Mouse (Mus musculus) yolk sac, embryonic 10.5 days (tissue): ENCODE measurements at regions not wholly inside any gene's neighbourhood (a gene's known extent, or its start where the extent isn't known, plus 50 kb on each side); places are given as distances from the start of the nearest gene placed in this dataset.
A peak's percentile ranks its signal among the peaks of the same experiment; 100 is the strongest.

Experiments used
- DNase-seq: peaks from one replicate; pipeline ENCODE4 v3.0.0-alpha.2; 2017; ENCODE audit warnings: low spot score

DNA sequence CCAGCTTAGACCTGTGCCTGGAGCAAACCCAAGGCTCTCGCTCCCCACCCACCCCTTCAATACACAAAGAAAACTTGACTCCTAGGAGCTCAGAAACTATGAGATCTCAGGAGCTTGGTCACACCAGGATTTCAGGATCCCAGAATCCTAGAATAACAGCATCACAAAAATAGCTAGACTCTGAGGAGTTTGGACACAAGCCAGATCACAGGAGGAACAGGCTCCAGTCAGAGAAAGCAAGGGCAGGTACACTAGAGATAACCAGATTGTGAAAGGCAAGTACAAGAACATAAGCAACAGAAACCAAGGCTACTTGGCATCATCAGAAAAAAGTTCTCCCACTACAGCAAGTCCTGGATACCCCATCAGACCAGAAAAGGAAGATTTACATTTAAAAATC is 221.5 kb downstream of the Epha7 start:
- DNase-seq, result no peak

DNA sequence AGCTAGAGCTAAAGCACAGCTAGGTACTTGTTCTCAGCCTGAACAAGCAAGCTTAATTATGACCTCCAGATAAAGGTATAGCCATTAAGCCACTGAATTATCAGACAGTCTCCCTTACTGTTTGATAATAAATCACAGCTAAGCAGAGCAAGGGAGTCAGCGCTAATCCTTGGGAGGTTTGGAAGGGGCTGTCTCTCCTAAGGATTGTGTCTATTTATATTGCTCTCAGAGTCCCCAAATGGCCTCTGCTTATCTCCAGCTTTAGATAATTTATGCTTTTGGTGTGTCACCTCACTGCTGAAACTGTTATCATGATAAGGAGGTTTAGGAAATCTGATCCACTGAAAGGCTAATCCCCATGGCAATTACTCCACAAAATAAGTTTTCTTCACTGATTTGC is 227.1 kb downstream of the Epha7 start:
- no peak for DNase-seq

DNA sequence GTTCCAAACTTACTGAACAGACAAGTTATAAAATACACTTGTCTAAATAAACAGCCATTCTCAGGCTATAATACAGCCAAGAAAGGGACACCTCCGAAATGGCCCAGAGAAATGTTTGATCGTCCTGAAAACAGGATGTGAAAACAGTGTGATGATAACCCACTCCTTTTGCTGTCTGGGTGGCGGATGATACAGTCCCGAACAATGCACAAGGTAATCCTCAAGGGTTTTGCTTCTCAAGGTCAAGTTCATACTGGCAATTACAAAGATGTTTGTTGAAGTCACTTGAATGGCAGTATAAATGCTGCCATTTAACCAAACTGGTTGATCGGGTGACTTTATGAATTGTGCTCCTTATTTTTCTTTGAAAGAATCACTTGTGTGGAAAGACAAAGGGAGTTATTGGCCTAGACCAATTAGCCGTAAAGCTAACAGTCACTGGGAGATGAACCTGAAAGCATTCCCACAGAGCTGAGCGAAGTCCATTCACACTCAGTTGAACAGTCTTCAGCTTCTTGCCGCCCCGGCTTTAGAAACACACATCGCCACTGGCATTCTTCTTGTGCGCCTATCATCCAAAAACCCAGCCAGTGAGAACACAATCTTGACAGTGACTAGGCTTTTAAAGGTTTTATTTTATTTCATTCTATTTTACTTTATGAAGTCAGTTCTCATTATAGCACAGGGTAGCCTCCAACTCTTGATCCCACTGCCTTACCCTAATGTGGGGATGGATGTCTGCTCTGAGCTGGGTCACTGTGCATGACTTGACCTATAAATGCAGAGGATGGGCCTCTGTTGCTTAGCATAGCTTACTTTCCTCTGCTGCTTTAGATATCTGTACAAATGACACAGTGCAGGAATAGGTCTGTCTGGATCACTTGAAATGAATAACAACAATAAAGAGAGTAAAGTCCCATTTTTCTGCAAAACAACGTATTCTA is 256.0 kb downstream of the Epha7 start:
- DNase-seq, result no peak

DNA sequence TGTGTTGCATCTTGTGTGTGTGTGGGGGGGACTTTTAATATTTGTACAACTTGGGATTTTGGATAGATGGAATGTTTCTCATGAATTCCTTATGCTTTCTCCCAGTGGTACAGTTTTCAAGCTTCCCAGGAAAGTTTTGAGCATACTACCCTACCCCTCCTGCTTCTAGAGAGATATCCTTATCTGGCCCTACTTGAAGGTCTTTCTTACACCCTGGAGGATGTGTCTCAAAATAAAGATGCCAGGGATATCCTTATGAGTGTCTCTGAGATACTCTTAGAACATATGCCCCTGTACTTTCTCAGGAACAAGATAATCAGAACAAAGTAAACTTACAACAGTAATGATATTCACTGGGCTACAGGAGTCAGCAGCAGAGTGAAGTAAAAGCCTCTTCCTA is 261.3 kb downstream of the Epha7 start:
- DNase-seq, result no peak

DNA sequence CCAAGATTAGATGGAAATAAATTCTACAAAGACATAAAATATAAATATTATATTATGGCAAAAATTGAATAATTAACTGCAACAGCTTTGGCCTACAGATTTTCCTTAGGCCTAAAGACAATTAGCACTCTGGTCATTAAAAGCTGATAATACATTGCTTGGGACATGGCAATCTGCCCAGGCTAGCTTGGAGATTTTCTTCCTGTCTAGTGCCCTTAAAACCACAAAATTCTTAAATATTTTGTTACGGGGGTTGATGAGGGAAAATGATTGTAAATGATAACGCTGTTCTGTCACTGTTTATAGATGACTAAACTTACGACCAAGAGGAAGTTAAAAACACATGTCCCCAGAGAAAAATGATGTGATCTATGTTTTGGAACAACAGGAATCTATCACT is 261.9 kb downstream of the Epha7 start:
- DNase-seq, result no peak

DNA sequence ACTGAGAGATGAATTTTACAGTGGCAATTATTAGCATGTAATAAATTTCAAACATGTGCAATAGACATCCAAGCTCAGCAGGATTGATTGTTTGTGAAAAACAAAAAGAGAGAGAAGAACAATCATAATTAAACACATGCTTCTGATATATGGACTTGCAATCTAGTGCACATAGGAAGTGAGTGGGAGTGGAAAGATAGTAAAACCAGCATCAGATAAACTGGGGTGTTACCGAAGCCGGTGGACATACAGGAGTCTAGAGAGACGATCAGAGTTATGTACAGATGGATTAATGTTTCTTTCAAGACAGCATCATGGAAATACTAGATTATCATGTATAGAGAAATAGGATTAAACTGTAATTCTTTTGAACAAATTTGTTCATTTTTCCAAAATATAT is 263.8 kb downstream of the Epha7 start:
- no peak for DNase-seq

DNA sequence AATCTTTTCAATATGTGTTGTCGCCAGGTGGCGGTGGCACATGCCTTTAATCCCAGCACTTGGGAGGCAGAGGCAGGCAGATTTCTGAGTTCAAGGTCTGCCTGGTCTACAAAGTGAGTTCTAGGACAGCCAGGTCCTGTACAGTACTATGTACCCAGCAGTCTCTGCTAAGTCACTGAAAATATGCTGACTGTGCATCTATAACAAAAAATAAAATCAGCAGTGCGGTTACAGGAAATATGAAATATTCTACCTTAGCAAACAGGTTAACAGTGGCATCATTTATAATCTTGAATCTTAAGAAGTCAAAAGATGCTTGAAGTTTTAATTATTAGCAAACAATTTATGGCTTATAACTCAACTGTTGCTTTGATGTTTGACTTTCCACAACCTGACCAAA is 265.5 kb downstream of the Epha7 start:
- no peak for DNase-seq

DNA sequence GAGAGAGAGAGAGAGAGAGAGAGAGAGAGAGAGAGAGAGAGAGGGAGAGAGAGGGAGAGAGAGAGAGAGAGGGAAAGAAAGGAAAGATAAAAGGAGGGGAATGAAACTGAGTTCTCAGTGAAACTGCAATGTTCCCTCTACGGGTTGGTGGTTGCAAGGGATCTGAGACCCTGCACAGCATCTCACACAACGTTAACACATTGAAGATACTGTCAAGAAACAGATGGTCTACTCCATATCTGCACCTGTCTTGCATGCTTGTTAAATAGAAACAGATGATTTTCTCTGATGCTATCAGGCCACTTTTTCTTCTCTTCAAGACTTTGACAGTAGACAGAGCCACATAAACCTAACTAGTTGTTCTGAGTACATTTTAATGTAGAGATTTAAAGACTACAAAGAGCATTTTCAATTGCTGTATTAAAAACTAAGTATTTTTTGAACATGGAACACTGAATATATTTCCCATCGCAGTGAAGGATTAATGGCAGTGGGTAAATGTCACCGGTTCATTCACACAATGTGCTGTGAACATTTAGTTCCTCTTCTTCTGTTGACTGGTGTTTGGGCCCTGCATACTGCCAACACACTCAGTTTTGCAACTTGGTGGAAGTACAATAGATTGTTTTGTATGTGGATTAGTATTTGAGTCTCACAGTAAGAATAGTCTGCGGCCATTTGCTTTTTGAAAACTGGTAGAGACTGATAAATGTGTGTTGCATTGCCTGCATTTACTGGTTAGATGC is 270.8 kb downstream of the Epha7 start:
- no peak for DNase-seq

DNA sequence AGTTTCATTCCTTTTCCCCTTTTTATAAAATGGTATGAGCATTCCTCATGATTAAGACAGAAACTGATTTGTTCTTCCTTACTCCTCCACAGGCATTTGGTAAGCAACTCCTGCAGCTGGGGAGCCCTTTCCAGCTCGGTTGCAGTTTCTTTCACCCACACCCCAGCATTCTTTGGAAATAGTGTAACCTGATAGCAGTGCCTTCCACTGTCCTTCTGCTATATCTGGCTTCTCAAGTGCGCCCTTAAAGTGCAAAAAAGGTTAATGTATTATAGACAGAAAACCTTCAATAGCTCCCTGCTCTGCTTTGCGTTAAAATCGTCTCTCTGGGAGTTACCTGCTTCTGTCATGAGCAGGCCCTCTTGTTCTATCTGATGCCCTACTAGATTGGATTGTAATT is 278.0 kb downstream of the Epha7 start:
- DNase-seq, result no peak

DNA sequence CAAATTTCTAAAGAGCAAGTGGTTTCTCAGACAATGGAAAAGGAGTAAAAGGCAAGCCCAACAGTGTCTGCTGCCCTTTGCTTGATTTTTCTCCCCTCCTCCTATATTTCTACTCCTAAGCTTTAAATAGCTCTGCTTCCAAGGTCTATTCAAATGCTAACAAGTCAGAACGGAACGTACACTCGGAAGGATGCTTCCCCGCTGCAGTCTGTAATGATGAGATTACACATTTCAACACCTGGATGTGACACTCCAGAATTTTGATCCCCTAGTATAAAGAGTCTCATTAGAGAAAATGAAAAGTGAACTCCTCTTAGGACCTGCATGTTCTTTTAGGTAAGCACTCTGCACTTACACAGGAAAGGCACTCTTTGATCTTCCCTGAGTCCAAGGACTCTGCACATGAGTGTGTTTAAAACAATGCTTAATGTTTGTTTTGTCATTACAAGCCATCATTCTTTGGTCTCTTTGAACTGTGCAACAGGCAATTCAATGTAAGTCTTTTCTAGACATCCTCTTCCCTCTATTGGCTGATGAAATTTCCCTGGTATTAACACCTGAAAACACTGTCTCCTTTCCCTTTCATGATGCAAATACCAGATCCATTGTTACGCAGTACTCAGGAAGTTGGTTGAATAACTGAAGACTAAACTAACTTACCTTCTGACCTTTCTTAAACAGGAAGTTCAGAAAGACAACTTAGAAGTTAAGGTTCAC is 278.7 kb downstream of the Epha7 start:
- DNase-seq, result no peak

DNA sequence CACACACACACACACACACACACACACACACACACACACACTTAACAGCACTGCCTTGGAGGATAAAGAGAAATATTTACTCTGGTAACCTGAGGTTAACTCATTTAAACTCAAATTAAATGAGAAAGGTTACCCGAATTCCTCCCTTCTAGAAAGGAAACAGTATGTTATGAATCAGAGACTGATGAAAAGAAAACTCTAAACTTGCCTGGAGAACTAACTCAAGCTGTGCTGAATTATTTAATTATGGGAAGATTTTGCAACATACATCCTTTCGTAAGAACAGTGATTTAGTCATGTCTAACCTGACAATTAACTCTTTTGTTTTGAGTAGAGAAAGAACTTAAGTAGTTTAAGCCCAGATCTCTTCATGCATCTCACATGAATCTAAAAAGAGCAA is 289.4 kb downstream of the Epha7 start:
- no peak for DNase-seq

DNA sequence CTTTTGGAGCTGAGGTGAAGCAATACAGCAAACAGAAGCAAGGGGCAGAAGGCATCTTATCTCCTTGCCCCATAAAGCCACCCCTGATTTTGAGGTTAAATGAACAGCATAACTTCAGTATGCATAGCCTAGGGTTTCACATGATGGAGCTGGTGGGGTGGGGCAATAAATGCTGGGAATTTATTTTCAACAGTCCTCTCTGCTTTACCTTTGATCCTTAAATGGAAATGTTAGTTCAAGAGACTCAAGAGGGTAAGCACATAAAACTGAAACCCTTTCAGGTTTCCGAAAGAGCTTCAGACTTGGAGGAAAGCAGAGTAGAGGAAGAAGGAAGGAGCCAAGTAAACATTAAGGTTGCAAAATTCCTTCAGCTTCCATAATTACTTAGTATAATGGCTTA is 290.5 kb downstream of the Epha7 start:
- no peak for DNase-seq

DNA sequence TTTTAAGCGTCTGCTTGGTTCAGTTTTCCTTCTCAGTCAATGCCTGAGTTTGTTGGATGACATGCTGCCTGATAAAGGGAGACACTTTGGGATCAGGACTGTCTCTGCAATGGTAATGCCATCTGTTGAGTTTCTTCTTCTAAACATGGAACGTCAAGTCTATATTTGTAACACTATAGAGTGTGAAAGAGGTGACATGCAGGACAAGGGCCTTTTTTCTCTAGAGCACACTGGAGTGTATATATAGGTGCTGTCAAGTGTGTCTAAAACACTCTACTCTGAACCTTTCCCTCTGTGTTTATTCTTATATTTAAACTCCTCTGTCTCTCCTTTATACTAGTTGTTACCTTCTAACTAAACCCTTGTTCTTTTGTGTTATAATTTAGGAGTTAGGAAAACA is 299.6 kb downstream of the Epha7 start:
- DNase-seq, result no peak

DNA sequence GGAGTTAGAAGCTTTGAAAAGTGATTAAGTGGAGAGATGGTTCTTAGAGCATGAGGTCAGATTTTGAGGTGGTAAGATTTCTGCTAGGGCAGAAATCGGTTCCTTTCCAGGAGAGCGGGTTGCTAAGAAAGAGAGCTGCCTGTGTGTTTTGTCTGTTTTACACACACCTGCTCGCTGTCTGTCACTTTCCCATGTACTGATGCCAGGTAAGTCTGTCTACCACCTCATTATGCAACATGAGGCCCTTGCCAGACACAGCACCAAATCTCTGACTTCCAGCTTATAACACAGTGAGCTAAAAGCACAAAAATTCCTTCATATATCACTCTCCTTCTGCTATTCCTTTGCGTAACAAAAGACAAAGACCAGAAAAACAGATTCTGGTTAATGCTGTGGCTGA is 304.1 kb downstream of the Epha7 start:
- no peak for DNase-seq

DNA sequence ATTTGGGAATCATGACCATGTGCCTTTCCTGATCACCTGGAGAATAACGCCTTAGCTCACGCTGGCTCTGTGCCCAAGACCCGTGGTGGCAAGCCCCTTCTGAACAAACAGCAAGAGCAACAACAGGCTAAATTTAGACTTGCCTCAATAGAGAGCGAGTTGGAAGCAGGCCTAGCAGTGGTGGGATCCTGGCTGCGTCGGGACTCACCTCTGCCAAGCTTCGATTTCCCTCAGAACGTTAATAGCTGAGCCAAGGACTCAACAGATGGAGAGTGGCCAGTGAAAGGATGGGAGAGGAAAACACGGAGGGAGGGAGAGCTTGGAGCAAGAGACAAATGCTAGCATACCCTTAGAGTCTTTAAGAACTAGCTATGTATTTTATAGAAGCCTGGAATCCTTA is 305.0 kb downstream of the Epha7 start:
- no peak for DNase-seq

DNA sequence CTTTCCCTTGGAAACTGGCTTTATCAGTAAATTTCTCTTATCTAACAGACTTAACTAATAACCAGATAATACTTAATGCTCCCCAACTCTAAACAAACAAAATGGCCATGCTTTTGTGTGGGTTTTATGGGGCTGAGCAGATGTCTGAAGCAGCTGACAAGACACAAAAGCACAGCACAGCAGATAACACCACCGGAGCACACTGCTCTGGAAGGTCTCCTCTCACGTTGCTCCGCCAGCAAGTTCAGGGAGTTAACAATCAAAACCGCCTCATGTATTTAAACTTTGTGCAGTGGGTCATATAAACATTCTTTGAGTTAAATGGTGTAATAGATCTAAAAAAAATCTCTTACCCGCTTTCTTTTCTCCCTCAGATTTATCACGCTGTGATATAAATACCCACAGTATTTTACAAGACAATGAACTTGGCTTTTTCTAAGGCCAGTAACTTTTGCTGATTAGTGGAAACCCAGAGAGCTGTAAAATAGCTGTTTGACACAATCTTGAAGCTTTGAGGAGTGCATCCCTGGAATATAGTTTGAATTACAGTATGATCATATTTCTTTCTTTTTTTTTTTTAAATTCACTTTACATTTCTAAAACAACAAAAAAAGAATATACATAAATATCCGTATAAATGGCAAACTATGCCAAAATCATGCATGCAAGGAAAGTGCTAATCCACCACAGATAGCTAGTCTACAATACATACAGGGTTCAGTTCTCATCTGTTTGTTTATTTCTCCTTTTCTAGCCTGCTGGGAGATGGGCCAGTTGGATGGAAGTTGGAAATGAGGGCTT is 305.9 kb downstream of the Epha7 start:
- peak; percentile 21 for DNase-seq

DNA sequence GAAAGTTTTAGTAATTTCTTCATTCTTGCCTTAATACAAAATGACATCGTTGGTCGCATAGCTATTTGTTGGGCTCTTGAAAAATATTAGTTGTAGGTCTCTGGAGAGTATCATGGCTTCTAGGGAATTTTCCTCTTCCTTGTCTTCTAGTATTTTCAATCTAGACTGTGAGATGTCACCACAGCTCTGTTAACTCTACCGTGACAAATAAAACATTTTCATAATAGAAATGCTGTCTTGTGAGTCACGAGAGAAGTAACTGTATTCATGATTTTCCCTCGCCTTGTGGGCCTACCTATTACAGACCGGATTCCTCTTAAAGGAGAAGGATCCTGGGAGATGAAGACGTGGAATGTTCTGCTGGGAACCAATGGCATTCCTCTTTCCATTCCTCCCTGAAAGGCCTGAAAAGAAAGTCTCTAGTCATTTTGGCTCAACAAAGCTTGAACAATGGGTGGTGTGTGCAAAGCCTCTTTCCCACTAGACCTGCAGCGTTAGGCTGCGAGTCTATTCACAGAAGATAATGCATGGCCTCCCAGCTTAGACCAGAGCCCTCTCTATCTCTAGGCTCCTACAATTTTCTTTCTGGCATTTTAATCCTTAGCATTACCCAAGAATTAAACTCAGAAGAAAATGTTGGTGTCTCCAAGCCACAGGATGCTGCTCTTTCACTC is 306.7 kb downstream of the Epha7 start:
- no peak for DNase-seq

DNA sequence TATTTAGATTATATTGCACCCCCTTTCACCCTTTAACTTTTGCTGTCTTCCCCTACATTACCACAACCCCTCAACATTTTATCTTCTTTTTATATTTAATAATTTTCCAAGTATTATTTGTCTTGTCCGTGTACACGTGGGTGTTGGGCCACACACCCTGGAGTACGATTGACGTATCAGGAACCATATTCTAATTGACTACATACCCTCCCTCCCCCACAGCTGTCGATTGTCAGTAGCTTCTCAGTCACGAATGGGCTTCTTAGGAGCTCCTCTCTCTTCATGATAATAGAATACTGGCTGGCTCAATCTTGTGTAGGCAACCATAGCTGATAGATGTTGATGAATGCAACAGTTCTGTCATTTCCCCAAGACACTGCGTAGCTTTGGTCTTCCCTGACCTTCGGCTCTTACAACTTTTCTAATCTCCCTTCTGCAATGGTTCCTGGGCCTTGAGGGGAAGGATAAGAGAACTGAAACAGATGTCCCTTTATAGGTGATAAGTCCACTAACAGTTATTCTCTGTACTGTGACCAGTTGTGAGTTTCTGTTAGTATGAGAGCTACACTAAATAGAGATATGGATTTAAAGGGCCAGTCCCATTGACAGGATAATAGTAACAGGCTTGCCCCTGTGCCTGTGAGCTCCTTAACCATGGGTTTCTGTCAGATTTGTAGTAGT is 310.9 kb downstream of the Epha7 start:
- DNase-seq, result no peak

DNA sequence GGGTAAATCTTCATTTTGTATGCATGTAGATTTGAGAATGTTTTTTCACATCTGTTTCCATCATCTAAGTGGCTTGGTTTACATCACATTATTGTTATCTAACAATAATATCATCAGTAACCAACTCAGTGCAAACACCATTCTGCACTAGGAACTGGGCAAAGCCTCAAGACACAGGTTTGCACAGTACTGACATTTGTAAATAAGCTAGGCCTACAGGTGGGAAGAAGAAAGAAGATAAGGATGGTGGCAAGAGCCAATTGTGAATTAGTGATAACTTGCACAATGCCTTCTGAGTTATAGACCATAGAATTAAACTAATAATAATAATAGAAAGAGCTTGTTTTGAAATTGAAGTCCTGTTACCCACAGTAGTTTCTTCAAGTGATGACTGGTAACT is 317.6 kb downstream of the Epha7 start:
- DNase-seq, result no peak

DNA sequence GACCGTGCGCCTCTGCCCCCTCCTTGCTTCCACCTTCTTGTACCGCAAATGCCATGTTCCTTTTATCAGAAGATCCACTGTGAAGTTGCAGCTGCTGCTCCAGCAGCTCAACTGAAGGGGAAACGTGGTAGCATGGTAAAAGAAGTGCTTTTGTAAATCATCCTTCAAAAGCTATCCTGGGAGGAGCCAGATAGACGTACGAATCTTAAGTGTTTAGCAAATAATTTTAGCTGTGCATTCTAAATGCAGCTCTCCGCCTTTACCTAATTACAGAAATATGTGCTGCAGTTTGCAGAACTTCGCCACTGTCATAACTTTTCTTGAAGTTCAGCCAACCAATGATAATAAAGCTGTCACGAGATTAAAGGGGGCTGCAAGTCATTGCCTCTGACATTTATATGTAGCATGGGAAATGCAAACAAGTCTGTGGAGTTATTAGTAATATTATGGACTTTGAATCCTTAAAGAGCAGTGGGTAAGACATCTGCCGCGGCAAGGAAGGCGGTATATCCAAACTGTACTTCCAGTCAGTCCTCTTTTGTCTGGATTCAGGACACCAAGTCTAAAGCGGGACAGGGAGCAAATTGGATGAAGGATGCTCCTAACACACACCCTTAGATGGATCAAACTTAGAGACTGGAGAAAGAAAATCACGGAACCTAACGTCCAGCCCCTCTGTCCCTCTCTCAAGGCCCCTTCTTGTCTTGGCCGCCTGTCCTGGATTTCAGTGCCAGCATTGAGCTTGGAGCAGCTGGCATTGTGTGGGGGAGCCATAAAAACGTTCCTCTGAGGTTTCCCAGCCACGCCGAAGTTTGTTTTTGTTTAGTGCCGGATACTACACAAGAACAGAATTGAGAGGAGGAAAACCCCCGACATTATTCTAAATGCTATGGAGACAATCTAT is 320.7 kb downstream of the Epha7 start:
- no peak for DNase-seq
